Mouse (Mus musculus) CH12.LX (cell line): ENCODE data around the gene Sipa1l3. TPM values are rescaled to one million over a fixed set of nuclear protein-coding genes. Genes with fewer than 3 reads are reported as not detected.

Experiments used
- DNase-seq: peaks from one replicate; pipeline ENCODE4 v3.0.0-alpha.2; 2013; ENCODE audit errors: extremely low read depth
- H3K27ac ChIP-seq: 2 replicates; pipeline ENCODE4 v1.5.1; 2012; ENCODE audit warnings: low read depth, mild to moderate bottlenecking, control low read depth, moderate library complexity; ENCODE audit not compliant: insufficient read depth
- H3K27me3 ChIP-seq: replicated peaks from 2 replicates; pipeline ENCODE3; 2012; ENCODE audit warnings: inconsistent platforms
- H3K36me3 ChIP-seq, 2 experiments: replicated peaks in 1 of 2; 2 replicates each; pipeline versions ENCODE3 to v1.6.1; 2012; ENCODE audit warnings: inconsistent platforms in 1 of 2, low read length in 1 of 2, mild to moderate bottlenecking in 1 of 2, mixed read lengths in 1 of 2, moderate library complexity in 1 of 2; ENCODE audit not compliant: control insufficient read depth in 1 of 2, insufficient read depth in 1 of 2
- H3K4me1 ChIP-seq, 2 experiments: 2 replicates each; pipeline ENCODE4 v1.6.1; 2012; ENCODE audit warnings: inconsistent platforms in 1 of 2, moderate library complexity in 1 of 2; ENCODE audit not compliant: insufficient read depth in 2 of 2, control insufficient read depth in 1 of 2
- H3K4me2 ChIP-seq: 2 replicates; pipeline ENCODE4 v1.6.1; 2012; ENCODE audit warnings: low read depth, mild to moderate bottlenecking, control low read depth; ENCODE audit not compliant: poor library complexity, insufficient read depth, severe bottlenecking
- H3K4me3 ChIP-seq, 3 experiments: fragments of 150-350 bp in 1 of 3; sonication (generic) in 1 of 3; replicated peaks in 1 of 3; 2 replicates each; pipeline versions ENCODE3 to v1.5.1; 2011 to 2012; ENCODE audit warnings: low read depth in 2 of 3, low read length in 2 of 3, mild to moderate bottlenecking in 2 of 3, moderate library complexity in 2 of 3, control low read depth in 1 of 3, improper control_type of control experiment in 1 of 3, inconsistent platforms in 1 of 3, mixed read lengths in 1 of 3; ENCODE audit not compliant: poor library complexity in 1 of 3
- H3K79me2 ChIP-seq: replicated peaks from 2 replicates; pipeline ENCODE4 v1.6.1; 2012; ENCODE audit warnings: mild to moderate bottlenecking, moderate library complexity; ENCODE audit not compliant: control insufficient read depth, poor library complexity, insufficient read depth, severe bottlenecking; ENCODE audit errors: extremely low read depth
- H3K9ac ChIP-seq: 2 replicates; pipeline ENCODE4 v1.6.1; 2012; ENCODE audit warnings: low read depth, mild to moderate bottlenecking, control low read depth, moderate library complexity; ENCODE audit not compliant: insufficient read depth
- H3K9me3 ChIP-seq: replicated peaks from 2 replicates; pipeline ENCODE3; 2012; ENCODE audit warnings: low read length, inconsistent platforms, mixed read lengths
- CHD2 ChIP-seq: IDR thresholded peaks from 2 replicates; pipeline ENCODE4 v1.6.1; 2011; ENCODE audit warnings: low read length, improper control_type of control experiment
- CTCF ChIP-seq, 2 experiments: IDR thresholded peaks in 1 of 2; conservative IDR thresholded peaks in 1 of 2; 2 replicates each; pipeline ENCODE4 v1.5.1; 2011 to 2012; ENCODE audit warnings: low read depth in 2 of 2, low read length in 2 of 2, improper control_type of control experiment in 1 of 2, inconsistent platforms in 1 of 2, mild to moderate bottlenecking in 1 of 2, moderate library complexity in 1 of 2
- E2F4 ChIP-seq: IDR thresholded peaks from 2 replicates; pipeline ENCODE4 v1.6.1; 2011; ENCODE audit warnings: low read depth, low read length, improper control_type of control experiment; ENCODE audit not compliant: insufficient replicate concordance
- ELF1 ChIP-seq: IDR thresholded peaks from 2 replicates; pipeline ENCODE4 v1.6.1; 2014; ENCODE audit warnings: low read depth, mild to moderate bottlenecking, inconsistent platforms, low read length, improper control_type of control experiment
- JUN ChIP-seq: IDR thresholded peaks from 2 replicates; pipeline ENCODE4 v1.6.1; 2011; ENCODE audit warnings: low read depth, mild to moderate bottlenecking, low read length, improper control_type of control experiment, moderate library complexity; ENCODE audit not compliant: insufficient read depth
- JUND ChIP-seq: conservative IDR thresholded peaks from 2 replicates; pipeline ENCODE4 v1.6.1; 2011; ENCODE audit warnings: low read depth, low read length, improper control_type of control experiment
- KAT2A ChIP-seq: IDR thresholded peaks from 2 replicates; pipeline ENCODE4 v1.6.1; 2012; ENCODE audit warnings: low read length, improper control_type of control experiment, inconsistent platforms; ENCODE audit not compliant: insufficient replicate concordance
- MEF2A ChIP-seq: IDR thresholded peaks from 2 replicates; pipeline ENCODE4 v1.6.1; 2014; ENCODE audit warnings: low read depth, mild to moderate bottlenecking, inconsistent platforms, low read length, improper control_type of control experiment, borderline replicate concordance
- MYC ChIP-seq: IDR thresholded peaks from 2 replicates; pipeline ENCODE4 v1.6.1; 2011; ENCODE audit warnings: low read depth, mild to moderate bottlenecking, improper control_type of control experiment, low read length
- NRF1 ChIP-seq: IDR thresholded peaks from 2 replicates; pipeline ENCODE4 v1.6.1; 2014; ENCODE audit warnings: low read depth, mild to moderate bottlenecking, inconsistent platforms, low read length, improper control_type of control experiment, moderate library complexity
- PAX5 ChIP-seq: IDR thresholded peaks from 2 replicates; pipeline ENCODE4 v1.6.1; 2012; ENCODE audit warnings: low read length, inconsistent platforms, mixed read lengths
- RAD21 ChIP-seq: IDR thresholded peaks from 2 replicates; pipeline ENCODE4 v1.6.1; 2011; ENCODE audit warnings: low read depth, mild to moderate bottlenecking, low read length, improper control_type of control experiment, moderate library complexity
- SIN3A ChIP-seq: IDR thresholded peaks from 2 replicates; pipeline ENCODE4 v1.6.1; 2012; ENCODE audit warnings: low read length, improper control_type of control experiment, inconsistent platforms
- SMC3 ChIP-seq: IDR thresholded peaks from 2 replicates; pipeline ENCODE4 v1.6.1; 2011; ENCODE audit warnings: low read depth, low read length, improper control_type of control experiment
- TBP ChIP-seq: conservative IDR thresholded peaks from 2 replicates; pipeline ENCODE4 v1.6.1; 2011; ENCODE audit warnings: low read depth, low read length, improper control_type of control experiment
- TCF12 ChIP-seq: IDR thresholded peaks from 2 replicates; pipeline ENCODE4 v1.6.1; 2014; ENCODE audit warnings: low read depth, mild to moderate bottlenecking, inconsistent platforms, low read length, improper control_type of control experiment
- USF2 ChIP-seq: conservative IDR thresholded peaks from 2 replicates; pipeline ENCODE4 v1.6.1; 2011; ENCODE audit warnings: low read depth, low read length, improper control_type of control experiment
- ZC3H11A ChIP-seq: IDR thresholded peaks from 2 replicates; pipeline ENCODE4 v1.6.1; 2012; ENCODE audit warnings: low read depth, mild to moderate bottlenecking, inconsistent platforms, low read length, improper control_type of control experiment
- ZMIZ1 ChIP-seq: IDR thresholded peaks from 2 replicates; pipeline ENCODE4 v1.6.1; 2012; ENCODE audit warnings: low read depth, mild to moderate bottlenecking, inconsistent platforms, low read length, improper control_type of control experiment
- dilution Hi-C: fragments of 300-500 bp; cut with MboI; formaldehyde crosslinking; loops from 2 replicates; pipeline ENCODE4 v1.14.3; 2020; ENCODE audit warnings: low sequenced_read_pairs; ENCODE audit not compliant: extremely low pct_unique_long_range_greater_than_20kb, extremely low pct_ligation_motif_present
- in situ Hi-C: fragments of 300-500 bp; cut with MboI; formaldehyde crosslinking; loops from 3 replicates; pipeline ENCODE4 v1.14.3; 2019; ENCODE audit warnings: low sequenced_read_pairs, low pct_ligation_motif_present, low pct_unique_long_range_greater_than_20kb, mixed read lengths
- polyA plus RNA-seq: library from polyadenylated mRNA; unstranded; fragments of >175 nt; gene quantifications from 2 replicates; pipeline ENCODE4 v1.2.1, GENCODE M21; 2012; ENCODE audit warnings: low read depth; ENCODE audit not compliant: insufficient read length
- total RNA-seq, 2 experiments: library from RNA; depleted of rRNA; stranded (reverse); fragments of 300-350 nt in 1 of 2; fragments of >200 nt in 1 of 2; gene quantifications; 2 replicates each; pipeline ENCODE4 v1.2.3; 2012 to 2014

Gene Sipa1l3
- total and polyA plus RNA-seq, 3 experiments: 1.6 to 8.8 (median 5.9) TPM

DNA sequence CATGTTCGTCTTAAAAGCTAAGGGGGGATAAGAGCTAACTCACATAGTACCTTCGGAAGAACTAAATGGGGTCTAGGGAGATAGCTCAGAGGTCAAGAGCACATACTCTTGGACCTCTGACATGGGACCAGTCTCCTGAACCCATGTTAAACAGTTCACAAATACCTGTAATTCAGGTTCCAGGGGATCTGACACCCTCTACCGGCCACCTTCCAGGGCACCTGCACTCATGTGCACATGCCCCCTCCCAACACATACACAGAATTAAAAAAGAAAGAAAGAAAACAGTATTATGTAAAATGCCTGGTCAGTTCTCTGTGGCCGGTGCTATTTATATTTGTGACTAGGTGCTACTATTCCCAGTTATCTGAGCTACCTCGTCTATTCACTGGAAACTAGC is 2.9 kb upstream of the Sipa1l3 start:
- TF ChIP-seq CTCF (conservative IDR thresholded peaks at IDR 0.05 in 1 of 2, IDR thresholded peaks at IDR 0.05 in 1 of 2; ENCODE audit: low read depth in 2 of 2, low read length in 2 of 2) (peak in 1 of 2 experiments; percentile 51; a peak in 2 of 4 replicates), SMC3 (0 out of 2 replicates have a peak, but pooled peaks have one; percentile 6), RAD21 (peak; percentile 28), ELF1 (no peak)
- Histone ChIP-seq H3K9ac (no peak overlapping the region), H3K9me3 (peaks cover 4% of the 10 kb centered on the region), H3K4me2 (no peak overlapping the region), H3K36me3 (peaks cover 0 to 2% of the 10 kb centered on the region in 2 experiments), H3K27me3 (peaks cover 2% of the 10 kb centered on the region), H3K4me1 (peaks cover 0 to 14% of the 10 kb centered on the region in 2 experiments; a peak in 2 of 4 replicates), H3K79me2 (no peaks in the 10 kb centered on the region), H3K4me3 (no peak overlapping the region), H3K27ac (no peak overlapping the region)
- dilution Hi-C loops: no loop called here
- in situ Hi-C loops: loop anchor here (5.0 to 25.0 kb wide), 2 partner anchors 139 to 459 kb away; no protein-coding TSS in a partner anchor
- DNase-seq: no peak

DNA sequence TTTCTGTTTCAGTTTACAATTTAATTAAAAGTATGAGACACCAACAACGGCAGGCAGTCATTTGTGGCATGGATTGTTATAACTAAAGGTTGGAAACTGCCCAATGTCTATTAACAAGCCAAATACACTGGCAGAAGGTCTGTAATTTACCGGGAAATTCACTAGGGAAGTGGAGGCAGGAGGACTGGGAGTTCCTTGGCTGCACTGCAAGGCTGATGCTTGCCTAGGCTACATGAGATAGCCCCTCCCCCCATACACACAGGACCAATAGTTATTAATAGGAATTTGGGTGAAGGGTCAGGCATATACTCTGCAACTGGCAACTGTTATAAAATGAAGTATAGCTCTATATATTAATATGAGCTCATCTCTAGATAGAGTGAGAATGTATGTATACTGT is 2.4 kb upstream of the Sipa1l3 start:
- dilution Hi-C loops (no loop called here), in situ Hi-C loops (loop anchor here (5.0 to 25.0 kb wide), 2 partner anchors 138 to 458 kb away; no protein-coding TSS in a partner anchor)
- Histone ChIP-seq H3K4me3 (no peak overlapping the region), H3K4me1 (peaks cover 0 to 14% of the 10 kb centered on the region in 2 experiments; a peak in 2 of 4 replicates)
- no peak for TF ChIP-seq E2F4
- TF ChIP-seq MYC: no peak
- TF ChIP-seq TBP: no peak
- no peak for TF ChIP-seq NRF1
- no peak for TF ChIP-seq CHD2
- no peak for TF ChIP-seq ELF1
- TF ChIP-seq SIN3A: no peak
- no peak for TF ChIP-seq ZMIZ1
- no peak for TF ChIP-seq ZC3H11A
- no peak for TF ChIP-seq JUN
- no peak for TF ChIP-seq USF2
- TF ChIP-seq MEF2A: no peak
- TF ChIP-seq JUND: no peak
- no peak for TF ChIP-seq TCF12
- no peak for TF ChIP-seq SMC3
- TF ChIP-seq PAX5: no peak
- no peak for TF ChIP-seq KAT2A
- TF ChIP-seq, all 38 proteins: peak for 0
- Histone ChIP-seq H3K27me3 (peaks cover 2% of the 10 kb centered on the region), H3K79me2 (no peaks in the 10 kb centered on the region), H3K4me2 (no peak overlapping the region), H3K9me3 (peaks cover 4% of the 10 kb centered on the region), H3K36me3 (peaks cover 0 to 2% of the 10 kb centered on the region in 2 experiments), H3K27ac (no peak overlapping the region), H3K9ac (no peak overlapping the region)
- no peak for DNase-seq
